Mouse (Mus musculus) forebrain, embryonic 11.5 days (tissue): ENCODE results near the gene Sult6b2. TPM values are rescaled to one million over a fixed set of nuclear protein-coding genes. Genes with fewer than 3 reads are reported as not detected.

Experiments used
- ATAC-seq: fragments of 200-750 bp; cut with Nextera tagmentation; replicated peaks from 2 replicates; pipeline ENCODE4 v1.8.0; 2017; ENCODE audit warnings: moderate TSS enrichment; ENCODE audit not compliant: low FRiP score
- DNase-seq: peaks from one replicate; pipeline ENCODE4 v3.0.0-alpha.2; 2017; ENCODE audit warnings: low spot score
- H3K27ac ChIP-seq: fragments of 300-500 bp; sonication (generic); 2 replicates; pipeline ENCODE4 v1.5.1; 2014; ENCODE audit warnings: low read depth, low read length
- H3K27me3 ChIP-seq: fragments of 300-500 bp; sonication (generic); 2 replicates; pipeline ENCODE4 v1.6.1; 2014; ENCODE audit warnings: mild to moderate bottlenecking, low read length, mixed read lengths; ENCODE audit not compliant: control insufficient read depth, insufficient read depth
- H3K36me3 ChIP-seq: fragments of 300-500 bp; sonication (generic); 2 replicates; pipeline ENCODE4 v1.6.1; 2014; ENCODE audit warnings: mild to moderate bottlenecking, low read length, moderate library complexity, mixed read lengths; ENCODE audit not compliant: control insufficient read depth, insufficient read depth
- H3K4me1 ChIP-seq: fragments of 300-500 bp; sonication (generic); replicated peaks from 2 replicates; pipeline ENCODE4 v1.6.1; 2014; ENCODE audit warnings: low read length, mixed read lengths; ENCODE audit not compliant: control insufficient read depth, insufficient read depth
- H3K4me2 ChIP-seq: fragments of 300-500 bp; sonication (generic); 2 replicates; pipeline ENCODE4 v1.6.1; 2014; ENCODE audit warnings: low read depth, mild to moderate bottlenecking, low read length, moderate library complexity, mixed read lengths; ENCODE audit not compliant: severe bottlenecking
- H3K4me3 ChIP-seq: fragments of 300-500 bp; sonication (generic); 2 replicates; pipeline ENCODE4 v1.5.1; 2014; ENCODE audit warnings: low read depth, low read length
- H3K9ac ChIP-seq: fragments of 300-500 bp; sonication (generic); 2 replicates; pipeline ENCODE4 v1.6.1; 2014; ENCODE audit warnings: low read length
- H3K9me3 ChIP-seq: fragments of 300-500 bp; sonication (generic); 2 replicates; pipeline ENCODE4 v1.6.1; 2016; ENCODE audit warnings: low read length, mixed read lengths; ENCODE audit not compliant: control insufficient read depth
- WGBS: fragments of 180-500 bp; shearing (Covaris S2); extraction: QIAGEN DNeasy Blood & Tissue Kit; methylation state at CpG from one replicate; pipeline ENCODE4 v1.1.7; 2014; 5-methylcytosine and 5-hydroxymethylcytosine counted together
- polyA plus RNA-seq: library from polyadenylated mRNA; unstranded; fragments of >200 nt; fragmentation: Nextera tagmentation; extraction: Ambion mirVana; gene quantifications from 2 replicates; pipeline ENCODE4 v1.2.1, GENCODE M21; 2014

Gene Sult6b2
- polyA plus RNA-seq, 1 experiment from 2014 or later, result 0.29 TPM

- H3K27ac ChIP-seq, result no peak overlapping the region
- no peaks in the 10 kb centered on the region for H3K27me3 ChIP-seq
- no peaks in the 10 kb centered on the region for H3K9me3 ChIP-seq
- no peaks in the 10 kb centered on the region for H3K36me3 ChIP-seq
- 94% methylated on average over 10 of the region's 10 CpGs for WGBS
- no peak overlapping the region for H3K4me3 ChIP-seq
- no peak overlapping the region for H3K9ac ChIP-seq
- ATAC-seq, result no peak
- no peak overlapping the region for H3K4me2 ChIP-seq
- H3K4me1 ChIP-seq, result 0 out of 2 replicates have a peak, but pooled peaks cover 4% of the 10 kb centered on the region
- no peak for DNase-seq
Observed at GRCm38 (mm10) chr6:142818306-142818705, 14.0 kb upstream of the Sult6b2 start.

GRCm38 (mm10) chr6:142815513-142815912 is 11.2 kb upstream of the Sult6b2 start:
- ATAC-seq (no peak; the same call in 1 of the 2 replicates), DNase-seq (no peak)
- Histone ChIP-seq H3K4me1 (0 out of 2 replicates have a peak, but pooled peaks cover 4% of the 10 kb centered on the region), H3K36me3 (no peaks in the 10 kb centered on the region), H3K9me3 (no peaks in the 10 kb centered on the region), H3K4me2 (no peak overlapping the region), H3K27ac (no peak overlapping the region), H3K27me3 (no peaks in the 10 kb centered on the region), H3K9ac (no peak overlapping the region), H3K4me3 (no peak overlapping the region)
- WGBS, result 84% methylated on average over 3 of the region's 3 CpGs

- peak; percentile 47 for ATAC-seq
- 6% methylated on average over 15 of the region's 15 CpGs for WGBS
Observed at GRCm38 (mm10) chr6:142814495-142814921, 10.2 kb upstream of the Sult6b2 start.

GRCm38 (mm10) chr6:142814011-142814410 is 9.7 kb upstream of the Sult6b2 start:
- Histone ChIP-seq H3K4me1 (0 out of 2 replicates have a peak, but pooled peaks cover 4% of the 10 kb centered on the region), H3K9me3 (no peaks in the 10 kb centered on the region), H3K36me3 (no peaks in the 10 kb centered on the region), H3K27ac (no peak overlapping the region), H3K4me2 (peak overlapping the region; percentile 68; the same call in 1 of the 2 replicates), H3K4me3 (no peak overlapping the region), H3K27me3 (no peaks in the 10 kb centered on the region), H3K9ac (no peak overlapping the region; the same call in 1 of the 2 replicates)
- WGBS, result 61% methylated on average over 10 of the region's 10 CpGs
- DNase-seq (peak; percentile 44), ATAC-seq (no peak)

More at GRCm38 (mm10) chr6:142814495-142814921, 10.2 kb upstream of the Sult6b2 start:
- no peaks in the 10 kb centered on the region for H3K27me3 ChIP-seq
- H3K9ac ChIP-seq, result peak overlapping the region; percentile 57; the same call in 1 of the 2 replicates
- H3K4me1 ChIP-seq, result 0 out of 2 replicates have a peak, but pooled peaks cover 4% of the 10 kb centered on the region
- peak overlapping the region; percentile 24 for H3K4me3 ChIP-seq
- H3K36me3 ChIP-seq, result no peaks in the 10 kb centered on the region
- peak; percentile 92 for DNase-seq
- H3K27ac ChIP-seq, result no peak overlapping the region
- no peaks in the 10 kb centered on the region for H3K9me3 ChIP-seq
- H3K4me2 ChIP-seq, result peak overlapping the region; percentile 68

- Histone ChIP-seq H3K27me3 (no peaks in the 10 kb centered on the region), H3K4me2 (no peak overlapping the region), H3K4me1 (0 out of 2 replicates have a peak, but pooled peaks cover 4% of the 10 kb centered on the region), H3K27ac (no peak overlapping the region), H3K9ac (no peak overlapping the region), H3K9me3 (no peaks in the 10 kb centered on the region), H3K4me3 (no peak overlapping the region), H3K36me3 (no peaks in the 10 kb centered on the region)
- peak; percentile 42 for DNase-seq
- ATAC-seq, result no peak
- 48% methylated on average over 5 of the region's 5 CpGs for WGBS
Observed at GRCm38 (mm10) chr6:142812969-142813368, 8.7 kb upstream of the Sult6b2 start.

- WGBS, result 71% methylated on average over 6 of the region's 6 CpGs
- DNase-seq, result peak; percentile 21
- Histone ChIP-seq H3K9ac (no peak overlapping the region), H3K27me3 (no peaks in the 10 kb centered on the region), H3K4me3 (no peak overlapping the region), H3K27ac (no peak overlapping the region), H3K4me2 (no peak overlapping the region), H3K4me1 (0 out of 2 replicates have a peak, but pooled peaks cover 4% of the 10 kb centered on the region), H3K9me3 (no peaks in the 10 kb centered on the region), H3K36me3 (no peaks in the 10 kb centered on the region)
- no peak for ATAC-seq
Observed at GRCm38 (mm10) chr6:142810239-142810638, 5.9 kb upstream of the Sult6b2 start.

- 57% methylated on average over 6 of the region's 6 CpGs for WGBS
- Histone ChIP-seq H3K27me3 (no peaks in the 10 kb centered on the region), H3K27ac (no peak overlapping the region), H3K4me3 (no peak overlapping the region), H3K4me1 (0 out of 2 replicates have a peak, but pooled peaks cover 4% of the 10 kb centered on the region), H3K9me3 (no peaks in the 10 kb centered on the region), H3K9ac (no peak overlapping the region), H3K36me3 (no peaks in the 10 kb centered on the region), H3K4me2 (no peak overlapping the region)
- ATAC-seq (no peak), DNase-seq (peak; percentile 50)
Observed at GRCm38 (mm10) chr6:142809373-142810098, 5.2 kb upstream of the Sult6b2 start.

- Histone ChIP-seq H3K27me3 (no peaks in the 10 kb centered on the region), H3K4me3 (no peak overlapping the region), H3K4me1 (no peaks in the 10 kb centered on the region), H3K36me3 (no peaks in the 10 kb centered on the region), H3K9ac (no peak overlapping the region), H3K9me3 (no peaks in the 10 kb centered on the region), H3K4me2 (no peak overlapping the region), H3K27ac (no peak overlapping the region)
- peak; percentile 6 for DNase-seq
- 91% methylated on average over 4 of the region's 4 CpGs for WGBS
- ATAC-seq, result no peak
Observed at GRCm38 (mm10) chr6:142806326-142806725, 2.0 kb upstream of the Sult6b2 start.
